Mouse (Mus musculus): ENCODE results near the gene Sh2b1. TPM values are rescaled to one million over a fixed set of nuclear protein-coding genes. Genes with fewer than 3 reads are reported as not detected.

The Sh2b1 gene
- polyA plus RNA-seq, 1 experiment from 2014 or later, result 40.9 TPM

GRCm38 (mm10) chr7:126464836-126465235 is 10.4 kb downstream of the Sh2b1 start:
- WGBS, result 29% methylated on average over 5 of the region's 5 CpGs
- H3K27me3 ChIP-seq (replicated peaks; ENCODE audit: control insufficient read depth, insufficient read depth, low read length), result no peaks in the 10 kb centered on the region
- DNase-seq (ENCODE audit: low spot score) (no peak), ATAC-seq (replicated peaks; ENCODE audit: low FRiP score, low TSS enrichment, low read depth) (no peak)
- no peak overlapping the region for H3K4me2 ChIP-seq (ENCODE audit: low read length)
- H3K9me3 ChIP-seq (ENCODE audit: control insufficient read depth, low read length), result no peaks in the 10 kb centered on the region
- no peak overlapping the region for H3K27ac ChIP-seq (ENCODE audit: low read depth)
- H3K36me3 ChIP-seq (ENCODE audit: control insufficient read depth, insufficient read depth, low read length), result peaks cover 34% of the 10 kb centered on the region
- H3K9ac ChIP-seq (ENCODE audit: low read length), result no peak overlapping the region
- H3K4me1 ChIP-seq (replicated peaks; ENCODE audit: control insufficient read depth, insufficient read depth, low read length), result no peaks in the 10 kb centered on the region
- no peak overlapping the region for H3K4me3 ChIP-seq (ENCODE audit: low read depth, low read length)

GRCm38 (mm10) chr7:126464121-126464520 is 11.1 kb downstream of the Sh2b1 start:
- Histone ChIP-seq H3K9me3 (ENCODE audit: control insufficient read depth, low read length) (no peaks in the 10 kb centered on the region), H3K27me3 (replicated peaks; ENCODE audit: control insufficient read depth, insufficient read depth, low read length) (no peaks in the 10 kb centered on the region), H3K36me3 (ENCODE audit: control insufficient read depth, insufficient read depth, low read length) (peaks cover 27% of the 10 kb centered on the region), H3K4me2 (ENCODE audit: low read length) (no peak overlapping the region), H3K4me1 (replicated peaks; ENCODE audit: control insufficient read depth, insufficient read depth, low read length) (no peaks in the 10 kb centered on the region), H3K9ac (ENCODE audit: low read length) (no peak overlapping the region), H3K27ac (ENCODE audit: low read depth) (no peak overlapping the region), H3K4me3 (ENCODE audit: low read depth, low read length) (no peak overlapping the region)
- ATAC-seq (replicated peaks; ENCODE audit: low FRiP score, low TSS enrichment, low read depth) (no peak), DNase-seq (ENCODE audit: low spot score) (no peak)
- 54% methylated on average over 4 of the region's 4 CpGs for WGBS

GRCm38 (mm10) chr7:126463547-126463946 is 11.7 kb downstream of the Sh2b1 start:
- Histone ChIP-seq H3K4me1 (replicated peaks; ENCODE audit: control insufficient read depth, insufficient read depth, low read length) (no peaks in the 10 kb centered on the region), H3K27ac (ENCODE audit: low read depth) (no peak overlapping the region), H3K27me3 (replicated peaks; ENCODE audit: control insufficient read depth, insufficient read depth, low read length) (no peaks in the 10 kb centered on the region), H3K4me3 (ENCODE audit: low read depth, low read length) (no peak overlapping the region), H3K9ac (ENCODE audit: low read length) (no peak overlapping the region), H3K4me2 (ENCODE audit: low read length) (no peak overlapping the region), H3K36me3 (ENCODE audit: control insufficient read depth, insufficient read depth, low read length) (peaks cover 21% of the 10 kb centered on the region), H3K9me3 (ENCODE audit: control insufficient read depth, low read length) (no peaks in the 10 kb centered on the region)
- DNase-seq (ENCODE audit: low spot score) (no peak), ATAC-seq (replicated peaks; ENCODE audit: low FRiP score, low TSS enrichment, low read depth) (no peak)
- 61% methylated on average over 4 of the region's 4 CpGs for WGBS

GRCm38 (mm10) chr7:126463004-126463403 is 12.2 kb downstream of the Sh2b1 start, which contains the start of gene Atp2a1:
TSS of gene Atp2a1 (minus strand) at chr7:126463108.
- 53% methylated on average over 5 of the region's 5 CpGs for WGBS
- DNase-seq (ENCODE audit: low spot score) (no peak), ATAC-seq (replicated peaks; ENCODE audit: low FRiP score, low TSS enrichment, low read depth) (no peak)
- Histone ChIP-seq H3K4me2 (ENCODE audit: low read length) (no peak within 1 kb of the TSS), H3K4me3 (ENCODE audit: low read depth, low read length) (no peak within 1 kb of the TSS), H3K9me3 (ENCODE audit: control insufficient read depth, low read length) (no peaks in the 10 kb centered on the region), H3K27ac (ENCODE audit: low read depth) (no peak within 1 kb of the TSS), H3K36me3 (ENCODE audit: control insufficient read depth, insufficient read depth, low read length) (peaks cover 16% of the 10 kb centered on the region), H3K4me1 (replicated peaks; ENCODE audit: control insufficient read depth, insufficient read depth, low read length) (no peaks in the 10 kb centered on the region), H3K9ac (ENCODE audit: low read length) (no peak within 1 kb of the TSS), H3K27me3 (replicated peaks; ENCODE audit: control insufficient read depth, insufficient read depth, low read length) (no peaks in the 10 kb centered on the region)

- WGBS, result 72% methylated on average over 3 of the region's 3 CpGs
- Histone ChIP-seq H3K27me3 (replicated peaks; ENCODE audit: control insufficient read depth, insufficient read depth, low read length) (no peaks in the 10 kb centered on the region), H3K27ac (ENCODE audit: low read depth) (no peak overlapping the region), H3K9me3 (ENCODE audit: control insufficient read depth, low read length) (no peaks in the 10 kb centered on the region), H3K4me2 (ENCODE audit: low read length) (no peak overlapping the region), H3K9ac (ENCODE audit: low read length) (no peak overlapping the region), H3K4me1 (replicated peaks; ENCODE audit: control insufficient read depth, insufficient read depth, low read length) (no peaks in the 10 kb centered on the region), H3K36me3 (ENCODE audit: control insufficient read depth, insufficient read depth, low read length) (peaks cover 2% of the 10 kb centered on the region), H3K4me3 (ENCODE audit: low read depth, low read length) (no peak overlapping the region)
- no peak for DNase-seq (ENCODE audit: low spot score)
- no peak for ATAC-seq (replicated peaks; ENCODE audit: low FRiP score, low TSS enrichment, low read depth)
Observed at GRCm38 (mm10) chr7:126461626-126462025, 13.6 kb downstream of the Sh2b1 start.

GRCm38 (mm10) chr7:126460623-126461399 is 14.4 kb downstream of the Sh2b1 start:
- no peak overlapping the region for H3K27ac ChIP-seq (ENCODE audit: low read depth)
- DNase-seq (ENCODE audit: low spot score), result no peak

GRCm38 (mm10) chr7:126458844-126459618 is 16.2 kb downstream of the Sh2b1 start:
- no peak for ATAC-seq (replicated peaks; ENCODE audit: low FRiP score, low TSS enrichment, low read depth)
- Histone ChIP-seq H3K4me1 (replicated peaks; ENCODE audit: control insufficient read depth, insufficient read depth, low read length) (no peaks in the 10 kb centered on the region), H3K4me3 (ENCODE audit: low read depth, low read length) (no peak overlapping the region), H3K9me3 (ENCODE audit: control insufficient read depth, low read length) (no peaks in the 10 kb centered on the region), H3K4me2 (ENCODE audit: low read length) (no peak overlapping the region), H3K27me3 (replicated peaks; ENCODE audit: control insufficient read depth, insufficient read depth, low read length) (no peaks in the 10 kb centered on the region), H3K9ac (ENCODE audit: low read length) (no peak overlapping the region), H3K27ac (ENCODE audit: low read depth) (no peak overlapping the region), H3K36me3 (ENCODE audit: control insufficient read depth, insufficient read depth, low read length) (no peaks in the 10 kb centered on the region)
- WGBS, result 75% methylated on average over 11 of the region's 11 CpGs
- no peak for DNase-seq (ENCODE audit: low spot score)

More at GRCm38 (mm10) chr7:126460623-126461399, 14.4 kb downstream of the Sh2b1 start:
- no peak for ATAC-seq (replicated peaks; ENCODE audit: low FRiP score, low TSS enrichment, low read depth)
- Histone ChIP-seq H3K9ac (ENCODE audit: low read length) (no peak overlapping the region), H3K27me3 (replicated peaks; ENCODE audit: control insufficient read depth, insufficient read depth, low read length) (no peaks in the 10 kb centered on the region), H3K4me2 (ENCODE audit: low read length) (no peak overlapping the region), H3K9me3 (ENCODE audit: control insufficient read depth, low read length) (no peaks in the 10 kb centered on the region), H3K4me1 (replicated peaks; ENCODE audit: control insufficient read depth, insufficient read depth, low read length) (no peaks in the 10 kb centered on the region), H3K4me3 (ENCODE audit: low read depth, low read length) (no peak overlapping the region), H3K36me3 (ENCODE audit: control insufficient read depth, insufficient read depth, low read length) (no peaks in the 10 kb centered on the region)
- 46% methylated on average over 10 of the region's 10 CpGs for WGBS

- ATAC-seq (replicated peaks; ENCODE audit: low FRiP score, low TSS enrichment, low read depth), result no peak
- WGBS, result 74% methylated on average over 5 of the region's 5 CpGs
Observed at GRCm38 (mm10) chr7:126458225-126458624, 17.0 kb downstream of the Sh2b1 start.

More at GRCm38 (mm10) chr7:126458225-126458624, 17.0 kb downstream of the Sh2b1 start:
- no peaks in the 10 kb centered on the region for H3K4me1 ChIP-seq (replicated peaks; ENCODE audit: control insufficient read depth, insufficient read depth, low read length)
- H3K4me2 ChIP-seq (ENCODE audit: low read length), result no peak overlapping the region
- no peak overlapping the region for H3K27ac ChIP-seq (ENCODE audit: low read depth)
- H3K36me3 ChIP-seq (ENCODE audit: control insufficient read depth, insufficient read depth, low read length), result no peaks in the 10 kb centered on the region
- no peak overlapping the region for H3K9ac ChIP-seq (ENCODE audit: low read length)
- no peak overlapping the region for H3K4me3 ChIP-seq (ENCODE audit: low read depth, low read length)
- H3K27me3 ChIP-seq (replicated peaks; ENCODE audit: control insufficient read depth, insufficient read depth, low read length), result no peaks in the 10 kb centered on the region
- no peaks in the 10 kb centered on the region for H3K9me3 ChIP-seq (ENCODE audit: control insufficient read depth, low read length)
- DNase-seq (ENCODE audit: low spot score), result no peak

All from intestine, embryonic 14.5 days (tissue).